In the genomic region with DNA sequence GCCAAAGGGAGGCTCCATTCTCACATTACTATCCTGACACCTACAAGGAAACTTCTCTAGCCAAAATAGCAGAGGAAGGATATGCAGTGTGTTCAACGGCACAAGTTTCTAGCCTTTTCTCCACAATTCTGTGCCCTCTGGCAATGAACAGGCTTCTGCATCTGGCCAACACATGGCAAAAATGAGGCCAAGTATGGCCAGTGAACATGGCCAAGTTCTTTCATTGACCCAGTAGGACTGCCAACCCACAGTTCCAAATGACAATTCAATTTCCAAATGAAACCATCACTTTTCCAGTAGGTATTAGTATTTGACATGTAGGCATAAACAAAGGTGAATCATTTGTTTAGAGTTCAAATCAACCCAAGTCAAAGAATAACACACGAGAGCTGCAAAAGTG, we compare ENCODE assay signal across 25 mouse cellular contexts.
DNase-seq lines count a peak whose midpoint lies in the region; ATAC-seq lines count a peak whose summit lies in the region.
"Had no signal": no experiment of that assay in that cellular context is flagged by ENCODE, and none has a peak within 500 bp of the region (broad histone marks: within the 10 kb centered on the region; RNA-seq: fewer than 3 reads in every experiment).

No protein-coding gene starts in this region.

- no peaks in the 10 kb centered on the region for H3K36me3 ChIP-seq in forebrain, embryonic 14.5 days (ENCODE audit: control insufficient read depth, insufficient read depth, low read length)
- no peaks in the 10 kb centered on the region for H3K36me3 ChIP-seq in forebrain, embryonic 13.5 days (ENCODE audit: poor library complexity, severe bottlenecking)
- H3K36me3 ChIP-seq in heart, embryonic 12.5 days, result no peaks in the 10 kb centered on the region
- H3K36me3 ChIP-seq in midbrain, embryonic 13.5 days, result no peaks in the 10 kb centered on the region
- H3K36me3 ChIP-seq: hindbrain, embryonic 10.5 days; intestine, embryonic 15.5 days; liver, embryonic 13.5 days had no signal

- H3K4me1 ChIP-seq in forebrain, embryonic 14.5 days (ENCODE audit: control insufficient read depth, insufficient read depth, low read length), result no peaks in the 10 kb centered on the region
- no peaks in the 10 kb centered on the region for H3K4me1 ChIP-seq in forebrain, embryonic 13.5 days
- H3K4me1 ChIP-seq in heart, embryonic 12.5 days (replicated peaks), result no peaks in the 10 kb centered on the region
- H3K4me1 ChIP-seq in midbrain, embryonic 13.5 days (replicated peaks), result no peaks in the 10 kb centered on the region
- H3K4me1 ChIP-seq: hindbrain, embryonic 10.5 days; intestine, embryonic 15.5 days; liver, embryonic 13.5 days had no signal

- H3K27me3 ChIP-seq in forebrain, embryonic 14.5 days (replicated peaks; ENCODE audit: control insufficient read depth, insufficient read depth, low read length), result no peaks in the 10 kb centered on the region
- H3K27me3 ChIP-seq in forebrain, embryonic 13.5 days, result no peaks in the 10 kb centered on the region
- H3K27me3 ChIP-seq in heart, embryonic 12.5 days (replicated peaks), result no peaks in the 10 kb centered on the region
- no peaks in the 10 kb centered on the region for H3K27me3 ChIP-seq in midbrain, embryonic 13.5 days
- H3K27me3 ChIP-seq: CH12.LX; intestine, embryonic 15.5 days; liver, embryonic 13.5 days; Patski had no signal

- no peak overlapping the region for H3K4me2 ChIP-seq in forebrain, embryonic 14.5 days (ENCODE audit: low read length)
- H3K4me2 ChIP-seq in forebrain, embryonic 13.5 days, result no peak overlapping the region
- no peak overlapping the region for H3K4me2 ChIP-seq in heart, embryonic 12.5 days
- H3K4me2 ChIP-seq in midbrain, embryonic 13.5 days (replicated peaks), result no peak overlapping the region
- H3K4me2 ChIP-seq: intestine, embryonic 15.5 days; liver, embryonic 13.5 days had no signal

- no peak overlapping the region for H3K4me3 ChIP-seq in forebrain, embryonic 14.5 days (ENCODE audit: low read depth, low read length)
- no peak overlapping the region for H3K4me3 ChIP-seq in forebrain, embryonic 13.5 days
- no peak overlapping the region for H3K4me3 ChIP-seq in heart, embryonic 12.5 days
- no peak overlapping the region for H3K4me3 ChIP-seq in midbrain, embryonic 13.5 days (replicated peaks)
- H3K4me3 ChIP-seq: erythroblast, embryonic 14.5 days; hindbrain, embryonic 10.5 days; intestine, embryonic 15.5 days; layer of hippocampus, adult 2 months; left cerebral cortex, adult 2 months; liver, embryonic 13.5 days had no signal

- 89% methylated on average over 2 of the region's 2 CpGs for whole genome bisulfite sequencing in forebrain, embryonic 14.5 days
- 91% methylated on average over 2 of the region's 2 CpGs for WGBS in forebrain, embryonic 13.5 days
- WGBS in heart, embryonic 12.5 days, result 77% methylated on average over 2 of the region's 2 CpGs
- WGBS in midbrain, embryonic 13.5 days, result 97% methylated on average over 2 of the region's 2 CpGs

- H3K9me3 ChIP-seq in forebrain, embryonic 14.5 days (replicated peaks; ENCODE audit: control insufficient read depth, low read length), result no peaks in the 10 kb centered on the region
- no peaks in the 10 kb centered on the region for H3K9me3 ChIP-seq in forebrain, embryonic 13.5 days (replicated peaks)
- H3K9me3 ChIP-seq in heart, embryonic 12.5 days (replicated peaks), result no peaks in the 10 kb centered on the region
- H3K9me3 ChIP-seq in midbrain, embryonic 13.5 days, result no peaks in the 10 kb centered on the region
- H3K9me3 ChIP-seq: hindbrain, embryonic 10.5 days; intestine, embryonic 15.5 days; liver, embryonic 13.5 days had no signal

- ATAC-seq in forebrain, embryonic 14.5 days, result no peak
- ATAC-seq in forebrain, embryonic 13.5 days, result no peak
- ATAC-seq in heart, embryonic 12.5 days (ENCODE audit: insufficient number of reproducible peaks, low FRiP score), result no peak
- ATAC-seq in midbrain, embryonic 13.5 days, result no peak
- ATAC-seq: hindbrain, postnatal 0 days; intestine, embryonic 15.5 days; Patski had no signal

- H3K9ac ChIP-seq in forebrain, embryonic 14.5 days (ENCODE audit: low read length), result no peak overlapping the region
- no peak overlapping the region for H3K9ac ChIP-seq in forebrain, embryonic 13.5 days
- no peak overlapping the region for H3K9ac ChIP-seq in heart, embryonic 12.5 days
- no peak overlapping the region for H3K9ac ChIP-seq in midbrain, embryonic 13.5 days (replicated peaks)
- H3K9ac ChIP-seq: intestine, embryonic 15.5 days; liver, embryonic 13.5 days had no signal

- H3K27ac ChIP-seq in forebrain, embryonic 14.5 days (ENCODE audit: low read depth, low read length), result 0 out of 2 replicates have a peak overlapping the region, but pooled peaks have one; percentile 52
- no peak overlapping the region for H3K27ac ChIP-seq in forebrain, embryonic 13.5 days
- H3K27ac ChIP-seq in heart, embryonic 12.5 days (ENCODE audit: poor library complexity, severe bottlenecking), result no peak overlapping the region
- no peak overlapping the region for H3K27ac ChIP-seq in midbrain, embryonic 13.5 days
- H3K27ac ChIP-seq: hindbrain, embryonic 10.5 days; hindbrain, postnatal 0 days; intestine, embryonic 15.5 days; layer of hippocampus, adult 2 months; left cerebral cortex, adult 2 months; liver, embryonic 13.5 days; macrophage had no signal

- no peak for DNase-seq in forebrain, embryonic 14.5 days (ENCODE audit: low spot score)
- peak; percentile 27 for DNase-seq in heart, adult 11 months
- DNase-seq in 3T3-L1 (ENCODE audit: low read depth, low spot score), result peak; percentile 48
- DNase-seq in Muller cell, postnatal 12 days (ENCODE audit: inconsistent ontology term), result peak; percentile 49
- DNase-seq: cerebellum, adult 9-11 months; heart, postnatal 14 days; kidney, adult 2 months; kidney, postnatal 36 days; liver, embryonic 13.5 days; lung, adult 2 months; lung, postnatal 10 days; midbrain, embryonic 14.5 days; thymus, postnatal 4 days had no signal
